Mouse (Mus musculus): ENCODE results near the gene Slc38a9. TPM values are rescaled to one million over a fixed set of nuclear protein-coding genes. Genes with fewer than 3 reads are reported as not detected.

Slc38a9 gene
- 58.9 to 71.2 TPM (median 64.7 TPM) in 4 replicates for total RNA-seq (2023; ENCODE audit: inconsistent age)

GRCm38 (mm10) chr13:112660574-112661381, at the start of gene Slc38a9:
Slc38a9 (plus strand) TSS chr13:112660751.

GRCm38 (mm10) chr13:112652205-112652604, 8.3 kb upstream of the Slc38a9 start, which contains the start of gene Ddx4:
Ddx4 (minus strand) TSS chr13:112652475.

Other genes starting within 250 kb of the Slc38a9 start
- gene Il6st, start 196.7 kb upstream of the Slc38a9 start, total RNA-seq (2023; ENCODE audit: inconsistent age) = 26.7 to 36.8 TPM (median 31.6 TPM) in 4 replicates
- gene Il31ra, start 66.4 kb upstream of the Slc38a9 start, total RNA-seq (2023; ENCODE audit: inconsistent age) = not detected in 4 replicates
- 0.36 TPM in 1 of 4 replicates, not detected in the others for gene Ddx4, start 8.3 kb upstream of the Slc38a9 start, total RNA-seq (2023; ENCODE audit: inconsistent age)
- 0.42 to 0.69 TPM (median 0.45 TPM) in 3 of 4 replicates, not detected in the other for gene Plpp1, start 140.0 kb downstream of the Slc38a9 start, total RNA-seq (2023; ENCODE audit: inconsistent age)